Mouse (Mus musculus): ENCODE measurements around the gene Gm10197.

- TF ChIP-seq GATA1 (IDR thresholded peaks at IDR 0.05; ENCODE audit: borderline replicate concordance, low read length) (no peak), FLI1 (IDR thresholded peaks at IDR 0.05; ENCODE audit: low read length) (no peak)
Observed at GRCm38 (mm10) chr19:53362967-53363366, 8.6 kb downstream of the Gm10197 start.
